Mouse (Mus musculus): ENCODE measurements at regions not wholly inside any gene's neighbourhood (a gene's known extent, or its start where the extent isn't known, plus 50 kb on each side); places are given as distances from the start of the nearest gene placed in this dataset.

DNA sequence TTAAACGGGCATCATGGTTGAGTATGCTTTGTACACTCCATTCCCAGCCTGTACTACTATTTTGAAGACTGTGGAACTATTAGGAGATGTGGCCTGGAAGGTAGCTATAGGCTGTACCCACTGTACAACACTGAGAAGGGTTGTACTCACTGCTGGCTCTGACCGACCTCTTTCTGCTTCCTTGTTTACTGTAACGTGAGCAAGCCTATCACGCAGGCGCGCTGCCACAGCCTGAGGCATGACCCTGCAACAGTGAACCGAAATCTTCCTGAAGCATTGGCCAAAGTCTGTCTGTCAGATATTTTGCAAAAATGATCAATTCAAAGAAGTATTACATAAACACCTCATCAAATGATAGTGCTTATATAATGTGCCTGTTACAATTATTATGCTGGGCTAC is 112.0 kb upstream of the Daam1 start:
- no peak for DNase-seq (ENCODE audit: low spot score)
- Histone ChIP-seq H3K4me1 (ENCODE audit: control insufficient read depth, insufficient read depth, low read length) (no peaks in the 10 kb centered on the region), H3K27me3 (ENCODE audit: control insufficient read depth, insufficient read depth, low read length) (no peaks in the 10 kb centered on the region), H3K9me3 (ENCODE audit: control insufficient read depth, low read length) (no peaks in the 10 kb centered on the region), H3K27ac (replicated peaks; ENCODE audit: low read depth, low read length) (no peak overlapping the region), H3K4me3 (ENCODE audit: low read depth, low read length) (no peak overlapping the region), H3K36me3 (ENCODE audit: control insufficient read depth, insufficient read depth, low read length) (no peaks in the 10 kb centered on the region), H3K4me2 (ENCODE audit: low read depth, severe bottlenecking) (no peak overlapping the region), H3K9ac (ENCODE audit: low read length) (no peak overlapping the region)
- WGBS, result 62% methylated on average over 7 of the region's 7 CpGs
- ATAC-seq (ENCODE audit: insufficient number of reproducible peaks, low FRiP score, low TSS enrichment, low read depth), result no peak

DNA sequence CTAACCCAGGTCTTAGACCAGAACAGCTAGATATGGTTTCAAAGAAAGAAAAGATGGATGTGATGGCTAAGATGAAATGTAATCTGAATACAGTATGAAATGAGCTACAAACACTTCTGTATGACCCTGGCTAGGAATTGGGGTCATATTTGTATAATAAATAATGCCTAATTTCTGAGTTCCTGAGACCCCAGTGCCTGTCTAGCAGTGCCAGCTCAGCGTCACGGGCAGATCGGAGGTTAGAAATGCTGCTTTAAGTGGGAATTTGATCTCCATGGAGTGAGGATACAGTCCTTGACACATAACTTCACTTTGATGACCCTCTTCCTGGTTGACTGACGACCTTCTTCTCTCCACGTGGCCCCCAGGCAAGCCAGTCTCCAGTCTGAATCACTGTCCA is 105.7 kb upstream of the Daam1 start:
- no peak overlapping the region for H3K9ac ChIP-seq (ENCODE audit: low read length)
- DNase-seq (ENCODE audit: low spot score), result no peak
- no peak for ATAC-seq (ENCODE audit: insufficient number of reproducible peaks, low FRiP score, low TSS enrichment, low read depth)
- H3K4me3 ChIP-seq (ENCODE audit: low read depth, low read length), result no peak overlapping the region
- 55% methylated on average over 5 of the region's 5 CpGs for WGBS
- H3K9me3 ChIP-seq (ENCODE audit: control insufficient read depth, low read length), result no peaks in the 10 kb centered on the region
- H3K4me2 ChIP-seq (ENCODE audit: low read depth, severe bottlenecking), result no peak overlapping the region
- H3K36me3 ChIP-seq (ENCODE audit: control insufficient read depth, insufficient read depth, low read length), result no peaks in the 10 kb centered on the region
- H3K4me1 ChIP-seq (ENCODE audit: control insufficient read depth, insufficient read depth, low read length), result no peaks in the 10 kb centered on the region
- no peak overlapping the region for H3K27ac ChIP-seq (replicated peaks; ENCODE audit: low read depth, low read length)
- no peaks in the 10 kb centered on the region for H3K27me3 ChIP-seq (ENCODE audit: control insufficient read depth, insufficient read depth, low read length)

DNA sequence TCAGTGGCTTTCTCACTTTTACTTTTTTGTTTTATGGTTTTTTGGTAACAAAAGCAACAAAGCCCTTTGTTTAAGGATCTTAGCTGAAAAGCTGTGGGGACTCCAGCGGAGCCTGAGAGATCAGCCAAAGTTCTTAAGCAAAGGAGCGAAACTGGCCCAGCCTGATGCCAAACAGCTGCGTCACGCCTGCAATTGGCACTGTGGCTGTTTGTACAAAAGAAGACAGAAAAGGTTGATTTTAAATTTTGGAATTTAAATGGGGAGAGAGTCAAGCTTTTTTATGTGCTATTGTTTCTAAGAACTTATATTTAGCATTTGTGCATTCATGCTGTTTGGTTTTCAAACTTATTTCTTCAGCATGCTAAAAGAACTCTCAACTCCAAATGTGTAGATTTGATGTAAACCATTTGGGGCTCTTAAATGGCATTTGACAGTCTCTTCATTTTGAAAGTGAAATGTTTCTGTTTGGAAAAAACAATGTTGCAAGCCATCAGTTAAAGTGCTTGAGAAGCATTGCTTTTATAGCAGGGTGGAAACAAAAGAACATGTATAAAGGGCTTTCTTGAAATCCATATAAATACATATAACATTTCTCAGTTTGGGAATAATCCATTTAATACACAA is 105.1 kb upstream of the Daam1 start:
- Histone ChIP-seq H3K36me3 (ENCODE audit: control insufficient read depth, insufficient read depth, low read length) (no peaks in the 10 kb centered on the region), H3K27me3 (ENCODE audit: control insufficient read depth, insufficient read depth, low read length) (no peaks in the 10 kb centered on the region), H3K4me3 (ENCODE audit: low read depth, low read length) (no peak overlapping the region), H3K9me3 (ENCODE audit: control insufficient read depth, low read length) (no peaks in the 10 kb centered on the region), H3K4me2 (ENCODE audit: low read depth, severe bottlenecking) (no peak overlapping the region), H3K4me1 (ENCODE audit: control insufficient read depth, insufficient read depth, low read length) (no peaks in the 10 kb centered on the region), H3K9ac (ENCODE audit: low read length) (no peak overlapping the region), H3K27ac (replicated peaks; ENCODE audit: low read depth, low read length) (no peak overlapping the region)
- 72% methylated on average over 4 of the region's 4 CpGs for WGBS
- ATAC-seq (ENCODE audit: insufficient number of reproducible peaks, low FRiP score, low TSS enrichment, low read depth) (no peak), DNase-seq (ENCODE audit: low spot score) (no peak)

- no peak for DNase-seq (ENCODE audit: low spot score)
- ATAC-seq (ENCODE audit: insufficient number of reproducible peaks, low FRiP score, low TSS enrichment, low read depth), result no peak
- Histone ChIP-seq H3K9ac (ENCODE audit: low read length) (no peak overlapping the region), H3K9me3 (ENCODE audit: control insufficient read depth, low read length) (no peaks in the 10 kb centered on the region), H3K4me2 (ENCODE audit: low read depth, severe bottlenecking) (no peak overlapping the region), H3K4me3 (ENCODE audit: low read depth, low read length) (no peak overlapping the region), H3K27me3 (ENCODE audit: control insufficient read depth, insufficient read depth, low read length) (no peaks in the 10 kb centered on the region), H3K36me3 (ENCODE audit: control insufficient read depth, insufficient read depth, low read length) (no peaks in the 10 kb centered on the region), H3K27ac (replicated peaks; ENCODE audit: low read depth, low read length) (no peak overlapping the region), H3K4me1 (ENCODE audit: control insufficient read depth, insufficient read depth, low read length) (no peaks in the 10 kb centered on the region)
- WGBS, result 89% methylated on average over 2 of the region's 2 CpGs
Measured at GRCm38 (mm10) chr12:71743345-71743744, 87.5 kb upstream of the Daam1 start.

DNA sequence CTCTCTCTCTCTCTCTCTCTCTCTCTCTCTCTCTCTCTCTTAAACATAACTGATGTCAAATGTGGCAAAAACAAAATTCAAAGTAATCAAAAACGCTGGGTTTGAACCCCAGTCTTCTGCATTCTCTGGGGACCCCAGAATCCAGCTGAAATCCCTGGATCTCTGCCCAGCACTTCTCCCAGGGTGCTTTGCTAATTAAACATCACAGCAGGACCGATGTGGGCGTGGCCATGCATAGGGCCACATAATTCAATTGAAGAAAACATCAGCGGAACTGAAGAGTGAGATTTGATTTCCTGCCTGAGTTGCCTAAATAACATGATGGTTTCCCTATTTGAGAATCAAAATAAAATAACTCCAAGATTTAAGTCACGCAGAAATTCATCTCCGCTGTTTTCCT is 84.9 kb upstream of the Daam1 start:
- Histone ChIP-seq H3K36me3 (ENCODE audit: control insufficient read depth, insufficient read depth, low read length) (no peaks in the 10 kb centered on the region), H3K4me3 (ENCODE audit: low read depth, low read length) (no peak overlapping the region), H3K9ac (ENCODE audit: low read length) (no peak overlapping the region), H3K9me3 (ENCODE audit: control insufficient read depth, low read length) (no peaks in the 10 kb centered on the region), H3K27me3 (ENCODE audit: control insufficient read depth, insufficient read depth, low read length) (no peaks in the 10 kb centered on the region), H3K27ac (replicated peaks; ENCODE audit: low read depth, low read length) (no peak overlapping the region), H3K4me1 (ENCODE audit: control insufficient read depth, insufficient read depth, low read length) (no peaks in the 10 kb centered on the region), H3K4me2 (ENCODE audit: low read depth, severe bottlenecking) (no peak overlapping the region)
- 78% methylated on average over 6 of the region's 6 CpGs for WGBS
- ATAC-seq (ENCODE audit: insufficient number of reproducible peaks, low FRiP score, low TSS enrichment, low read depth) (no peak), DNase-seq (ENCODE audit: low spot score) (no peak)

- DNase-seq (ENCODE audit: low spot score) (no peak), ATAC-seq (ENCODE audit: insufficient number of reproducible peaks, low FRiP score, low TSS enrichment, low read depth) (no peak)
- WGBS, result 93% methylated on average over 10 of the region's 10 CpGs
- no peak overlapping the region for H3K4me3 ChIP-seq (ENCODE audit: low read depth, low read length)
- H3K9me3 ChIP-seq (ENCODE audit: control insufficient read depth, low read length), result no peaks in the 10 kb centered on the region
- no peak overlapping the region for H3K4me2 ChIP-seq (ENCODE audit: low read depth, severe bottlenecking)
- no peaks in the 10 kb centered on the region for H3K4me1 ChIP-seq (ENCODE audit: control insufficient read depth, insufficient read depth, low read length)
- no peaks in the 10 kb centered on the region for H3K36me3 ChIP-seq (ENCODE audit: control insufficient read depth, insufficient read depth, low read length)
- no peak overlapping the region for H3K27ac ChIP-seq (replicated peaks; ENCODE audit: low read depth, low read length)
- H3K9ac ChIP-seq (ENCODE audit: low read length), result no peak overlapping the region
- no peaks in the 10 kb centered on the region for H3K27me3 ChIP-seq (ENCODE audit: control insufficient read depth, insufficient read depth, low read length)
Measured at GRCm38 (mm10) chr12:71747386-71747785, 83.5 kb upstream of the Daam1 start.

DNA sequence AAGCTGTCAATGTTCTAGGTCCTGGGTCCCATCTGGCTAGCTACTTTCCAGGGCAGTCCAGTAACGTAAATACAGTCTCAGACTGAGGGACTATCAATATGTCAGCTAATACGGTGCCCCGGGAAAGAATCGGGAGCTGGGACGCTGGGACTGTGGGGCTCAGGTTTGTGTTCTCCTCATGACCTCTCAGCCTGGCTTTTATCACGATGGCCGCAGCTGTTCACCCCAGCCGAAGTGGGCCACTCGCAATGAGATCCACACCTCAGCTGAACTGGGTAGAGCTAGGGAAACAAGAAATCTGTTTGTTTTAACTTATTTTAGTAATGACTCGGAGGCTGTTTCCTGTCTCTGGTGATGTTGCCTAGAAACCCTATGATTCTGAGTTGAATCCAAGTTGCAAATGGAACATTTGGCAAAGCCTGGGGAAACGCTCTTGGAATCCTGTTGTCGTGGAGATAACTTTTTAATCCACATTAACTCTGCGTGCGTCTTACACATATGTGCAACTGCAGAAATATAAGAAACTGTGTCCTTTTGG is 83.0 kb upstream of the Daam1 start:
- Histone ChIP-seq H3K4me3 (ENCODE audit: low read depth, low read length) (no peak overlapping the region), H3K9me3 (ENCODE audit: control insufficient read depth, low read length) (no peaks in the 10 kb centered on the region), H3K36me3 (ENCODE audit: control insufficient read depth, insufficient read depth, low read length) (no peaks in the 10 kb centered on the region), H3K27me3 (ENCODE audit: control insufficient read depth, insufficient read depth, low read length) (no peaks in the 10 kb centered on the region), H3K27ac (replicated peaks; ENCODE audit: low read depth, low read length) (no peak overlapping the region), H3K4me1 (ENCODE audit: control insufficient read depth, insufficient read depth, low read length) (no peaks in the 10 kb centered on the region), H3K9ac (ENCODE audit: low read length) (no peak overlapping the region), H3K4me2 (ENCODE audit: low read depth, severe bottlenecking) (no peak overlapping the region)
- DNase-seq (ENCODE audit: low spot score), result no peak
- WGBS, result 84% methylated on average over 14 of the region's 14 CpGs
- no peak for ATAC-seq (ENCODE audit: insufficient number of reproducible peaks, low FRiP score, low TSS enrichment, low read depth)

DNA sequence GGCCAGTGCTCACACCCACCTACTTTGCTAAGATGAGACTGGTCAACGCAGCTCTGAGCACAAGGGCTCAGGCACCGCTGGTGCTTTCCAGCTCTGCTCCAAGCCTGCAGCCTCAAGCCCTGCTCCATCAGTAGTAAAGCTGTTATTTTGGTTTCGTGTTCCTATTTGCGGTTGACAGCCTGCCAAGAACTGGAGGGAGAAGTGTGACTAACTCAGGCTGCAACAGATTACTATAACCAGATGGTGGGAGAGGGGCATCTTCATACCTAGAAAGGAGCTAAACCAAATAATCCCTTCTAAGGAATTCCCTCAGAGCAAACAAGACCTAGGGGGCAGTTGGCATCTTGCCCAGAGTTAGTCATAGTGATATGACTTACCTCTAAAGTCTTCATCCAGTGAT is 82.1 kb upstream of the Daam1 start:
- Histone ChIP-seq H3K27ac (replicated peaks; ENCODE audit: low read depth, low read length) (no peak overlapping the region), H3K4me3 (ENCODE audit: low read depth, low read length) (no peak overlapping the region), H3K9ac (ENCODE audit: low read length) (no peak overlapping the region), H3K4me2 (ENCODE audit: low read depth, severe bottlenecking) (no peak overlapping the region), H3K27me3 (ENCODE audit: control insufficient read depth, insufficient read depth, low read length) (no peaks in the 10 kb centered on the region), H3K4me1 (ENCODE audit: control insufficient read depth, insufficient read depth, low read length) (no peaks in the 10 kb centered on the region), H3K36me3 (ENCODE audit: control insufficient read depth, insufficient read depth, low read length) (no peaks in the 10 kb centered on the region), H3K9me3 (ENCODE audit: control insufficient read depth, low read length) (no peaks in the 10 kb centered on the region)
- no peak for ATAC-seq (ENCODE audit: insufficient number of reproducible peaks, low FRiP score, low TSS enrichment, low read depth)
- no peak for DNase-seq (ENCODE audit: low spot score)
- WGBS, result 74% methylated on average over 4 of the region's 4 CpGs

GRCm38 (mm10) chr12:71749668-71750067 is 81.2 kb upstream of the Daam1 start:
- DNase-seq (ENCODE audit: low spot score) (no peak), ATAC-seq (ENCODE audit: insufficient number of reproducible peaks, low FRiP score, low TSS enrichment, low read depth) (no peak)
- H3K36me3 ChIP-seq (ENCODE audit: control insufficient read depth, insufficient read depth, low read length), result no peaks in the 10 kb centered on the region
- 85% methylated on average over 2 of the region's 2 CpGs for WGBS
- no peaks in the 10 kb centered on the region for H3K9me3 ChIP-seq (ENCODE audit: control insufficient read depth, low read length)
- no peak overlapping the region for H3K27ac ChIP-seq (replicated peaks; ENCODE audit: low read depth, low read length)
- no peaks in the 10 kb centered on the region for H3K27me3 ChIP-seq (ENCODE audit: control insufficient read depth, insufficient read depth, low read length)
- no peaks in the 10 kb centered on the region for H3K4me1 ChIP-seq (ENCODE audit: control insufficient read depth, insufficient read depth, low read length)
- no peak overlapping the region for H3K9ac ChIP-seq (ENCODE audit: low read length)
- no peak overlapping the region for H3K4me3 ChIP-seq (ENCODE audit: low read depth, low read length)
- H3K4me2 ChIP-seq (ENCODE audit: low read depth, severe bottlenecking), result no peak overlapping the region

Measured in limb, embryonic 11.5 days (tissue).